Mouse (Mus musculus) liver, postnatal 0 days (tissue): ENCODE data around the gene Mpst. TPM values are rescaled to one million over a fixed set of nuclear protein-coding genes. Genes with fewer than 3 reads are reported as not detected.

Experiments
- ATAC-seq: fragments of 200-750 bp; cut with Nextera tagmentation; 2 replicates; pipeline ENCODE4 v1.8.0; 2017; ENCODE audit warnings: mild to moderate bottlenecking, moderate library complexity
- DNase-seq: peaks from one replicate; pipeline ENCODE4 v3.0.0-alpha.2; 2016
- H3K27ac ChIP-seq: fragments of 300-500 bp; sonication (generic); 2 replicates; pipeline ENCODE4 v1.5.1; 2014; ENCODE audit warnings: antibody characterized with exemption, moderate library complexity, mild to moderate bottlenecking, low read depth
- H3K27me3 ChIP-seq: fragments of 300-500 bp; sonication (generic); 2 replicates; pipeline ENCODE4 v1.6.1; 2014; ENCODE audit warnings: low read length, control low read depth, mixed read lengths; ENCODE audit not compliant: insufficient read depth
- H3K36me3 ChIP-seq: fragments of 300-500 bp; sonication (generic); replicated peaks from 2 replicates; pipeline ENCODE4 v1.6.1; 2014; ENCODE audit warnings: mild to moderate bottlenecking, control low read depth, low read length, moderate library complexity, mixed read lengths; ENCODE audit not compliant: insufficient read depth
- H3K4me1 ChIP-seq: fragments of 300-500 bp; sonication (generic); 2 replicates; pipeline ENCODE4 v1.6.1; 2014; ENCODE audit warnings: antibody characterized with exemption, mild to moderate bottlenecking, control low read depth; ENCODE audit not compliant: insufficient read depth
- H3K4me2 ChIP-seq: fragments of 300-500 bp; sonication (generic); 2 replicates; pipeline ENCODE4 v1.6.1; 2014; ENCODE audit warnings: low read depth, mild to moderate bottlenecking, low read length, moderate library complexity, mixed read lengths
- H3K4me3 ChIP-seq: fragments of 300-500 bp; sonication (generic); 2 replicates; pipeline ENCODE4 v1.5.1; 2014; ENCODE audit warnings: low read depth, low read length
- H3K9ac ChIP-seq: fragments of 300-500 bp; sonication (generic); replicated peaks from 2 replicates; pipeline ENCODE4 v1.6.1; 2014; ENCODE audit warnings: mild to moderate bottlenecking, moderate library complexity
- H3K9me3 ChIP-seq: fragments of 300-500 bp; sonication (generic); 2 replicates; pipeline ENCODE4 v1.6.1; 2016; ENCODE audit warnings: mild to moderate bottlenecking, control low read depth, low read length, mixed read lengths
- CTCF ChIP-seq: sonication (generic); IDR thresholded peaks from 2 replicates; pipeline ENCODE4 v1.5.1; 2016; ENCODE audit warnings: antibody characterized with exemption, low read depth
- EP300 ChIP-seq: IDR thresholded peaks from 2 replicates; pipeline ENCODE4 v1.6.1; 2016; ENCODE audit warnings: antibody characterized with exemption, low read depth, mild to moderate bottlenecking
- WGBS: fragments of 180-500 bp; shearing (Covaris S2); extraction: QIAGEN DNeasy Blood & Tissue Kit; methylation state at CpG from one replicate; pipeline ENCODE4 v1.1.7; 2014; ENCODE audit not compliant: insufficient replicate concordance; 5-methylcytosine and 5-hydroxymethylcytosine counted together
- polyA plus RNA-seq: library from polyadenylated mRNA; unstranded; fragments of >200 nt; fragmentation: Nextera tagmentation; extraction: Ambion mirVana; gene quantifications from 2 replicates; pipeline ENCODE4 v1.2.1, GENCODE M21; 2015

Gene Mpst
- polyA plus RNA-seq, 1 experiment from 2014 or later = 4.3 TPM

- Histone ChIP-seq H3K9ac (no peak overlapping the region), H3K4me3 (no peak overlapping the region), H3K27ac (no peak overlapping the region), H3K27me3 (no peaks in the 10 kb centered on the region), H3K4me2 (no peak overlapping the region), H3K36me3 (no peaks in the 10 kb centered on the region), H3K4me1 (peaks cover 18% of the 10 kb centered on the region; the same call in 1 of the 2 replicates), H3K9me3 (no peaks in the 10 kb centered on the region)
- no peak for TF ChIP-seq CTCF
- DNase-seq = no peak
- 64% methylated on average over 3 of the region's 3 CpGs for WGBS
- ATAC-seq = no peak
Measured at GRCm38 (mm10) chr15:78372796-78373195, 33.4 kb upstream of the Mpst start.

DNA sequence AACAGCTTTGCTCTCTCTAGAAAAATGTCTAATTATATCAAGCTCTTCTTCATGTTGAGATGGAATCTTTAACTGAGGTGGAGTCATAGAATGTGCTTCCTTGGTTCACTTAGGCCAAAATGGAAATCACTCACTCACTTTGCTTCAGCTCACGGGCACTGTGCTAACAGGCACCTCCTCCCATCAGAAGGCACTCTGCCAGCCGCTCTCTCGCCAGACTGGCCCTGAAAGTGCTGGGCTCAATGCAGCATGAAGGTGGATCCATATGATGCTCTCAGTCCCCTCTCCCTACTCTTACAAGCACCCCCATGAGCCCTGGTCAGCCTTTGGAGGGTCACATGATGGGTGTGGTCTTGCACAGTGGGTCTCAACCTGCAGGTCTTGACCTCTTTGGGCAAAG is 32.0 kb upstream of the Mpst start:
- H3K36me3 ChIP-seq = no peaks in the 10 kb centered on the region
- H3K27me3 ChIP-seq = no peaks in the 10 kb centered on the region
- WGBS = 74% methylated on average over 3 of the region's 3 CpGs
- no peak overlapping the region for H3K27ac ChIP-seq
- no peak overlapping the region for H3K9ac ChIP-seq
- H3K4me2 ChIP-seq = no peak overlapping the region
- TF ChIP-seq CTCF = no peak
- no peak for TF ChIP-seq EP300
- peaks cover 8% of the 10 kb centered on the region; the same call in 1 of the 2 replicates for H3K4me1 ChIP-seq
- DNase-seq = no peak
- H3K4me3 ChIP-seq = no peak overlapping the region
- no peak for ATAC-seq
- H3K9me3 ChIP-seq = no peaks in the 10 kb centered on the region

- DNase-seq (no peak), ATAC-seq (no peak)
- TF ChIP-seq CTCF (no peak), EP300 (no peak)
- Histone ChIP-seq H3K27me3 (no peaks in the 10 kb centered on the region), H3K4me2 (no peak overlapping the region), H3K27ac (no peak overlapping the region), H3K9ac (no peak overlapping the region), H3K9me3 (no peaks in the 10 kb centered on the region), H3K4me3 (no peak overlapping the region), H3K36me3 (no peaks in the 10 kb centered on the region), H3K4me1 (peaks cover 3% of the 10 kb centered on the region; the same call in 1 of the 2 replicates)
- WGBS = 82% methylated on average over 10 of the region's 10 CpGs
Measured at GRCm38 (mm10) chr15:78377859-78378258, 28.4 kb upstream of the Mpst start.

DNA sequence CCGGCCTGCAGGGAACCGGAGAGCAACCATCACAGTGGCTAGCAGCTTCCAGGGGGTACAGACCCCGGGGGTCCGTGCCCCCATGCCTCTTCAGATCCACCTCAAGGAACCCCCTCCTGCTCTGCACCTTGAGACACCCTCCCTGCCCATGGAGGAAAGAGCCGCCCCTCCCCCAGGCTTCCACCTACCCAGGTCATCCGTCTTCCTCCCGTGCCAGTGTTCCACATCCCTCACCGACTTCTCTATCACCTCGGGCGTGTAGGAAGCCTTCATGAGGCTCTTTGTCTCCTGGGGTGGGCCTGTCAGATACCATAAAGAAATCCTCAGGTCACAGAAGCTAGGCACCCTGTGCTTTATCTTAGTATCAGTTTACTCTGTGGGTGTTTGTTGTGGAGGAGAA is 27.7 kb upstream of the Mpst start:
- WGBS = 73% methylated on average over 10 of the region's 10 CpGs
- Histone ChIP-seq H3K4me1 (peaks cover 4% of the 10 kb centered on the region), H3K9me3 (no peaks in the 10 kb centered on the region), H3K9ac (no peak overlapping the region), H3K4me2 (no peak overlapping the region), H3K4me3 (no peak overlapping the region), H3K27ac (no peak overlapping the region), H3K27me3 (no peaks in the 10 kb centered on the region), H3K36me3 (no peaks in the 10 kb centered on the region)
- ATAC-seq (no peak), DNase-seq (no peak)
- TF ChIP-seq CTCF = no peak
- no peak for TF ChIP-seq EP300

GRCm38 (mm10) chr15:78380208-78380607 is 26.0 kb upstream of the Mpst start:
- 76% methylated on average over 2 of the region's 2 CpGs for WGBS
- no peaks in the 10 kb centered on the region for H3K27me3 ChIP-seq
- no peaks in the 10 kb centered on the region for H3K9me3 ChIP-seq
- DNase-seq (no peak), ATAC-seq (no peak)
- H3K36me3 ChIP-seq = no peaks in the 10 kb centered on the region
- no peak overlapping the region for H3K9ac ChIP-seq
- H3K27ac ChIP-seq = no peak overlapping the region
- H3K4me2 ChIP-seq = no peak overlapping the region
- H3K4me3 ChIP-seq = no peak overlapping the region
- TF ChIP-seq CTCF (no peak), EP300 (no peak)
- peaks cover 18% of the 10 kb centered on the region for H3K4me1 ChIP-seq

DNA sequence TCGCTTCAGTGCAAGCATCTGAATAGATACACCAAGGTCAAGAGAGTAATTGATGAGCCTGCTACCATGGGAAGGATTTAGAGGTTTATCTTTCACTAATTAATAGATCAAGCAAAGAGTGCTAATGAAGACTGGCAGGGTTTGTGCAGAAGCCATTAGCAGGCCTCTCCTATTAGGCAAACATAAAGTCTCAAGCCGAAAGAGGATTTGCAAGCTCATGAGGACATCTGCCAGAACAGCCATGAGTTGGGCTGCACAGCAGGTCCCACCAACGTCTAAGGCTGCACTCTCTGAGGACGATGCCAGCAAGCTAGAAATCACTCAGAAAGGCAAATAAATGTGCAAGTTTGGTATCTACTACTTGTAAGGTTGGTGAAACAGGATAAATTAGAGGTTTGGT is 25.5 kb upstream of the Mpst start:
- no peak for TF ChIP-seq EP300
- no peak for TF ChIP-seq CTCF
- H3K4me3 ChIP-seq = no peak overlapping the region
- H3K36me3 ChIP-seq = no peaks in the 10 kb centered on the region
- ATAC-seq = no peak
- no peak overlapping the region for H3K4me2 ChIP-seq
- H3K27me3 ChIP-seq = no peaks in the 10 kb centered on the region
- WGBS = 77% methylated on average over 4 of the region's 4 CpGs
- no peak for DNase-seq
- no peak overlapping the region for H3K9ac ChIP-seq
- peaks cover 20% of the 10 kb centered on the region for H3K4me1 ChIP-seq
- H3K9me3 ChIP-seq = no peaks in the 10 kb centered on the region
- H3K27ac ChIP-seq = no peak overlapping the region

DNA sequence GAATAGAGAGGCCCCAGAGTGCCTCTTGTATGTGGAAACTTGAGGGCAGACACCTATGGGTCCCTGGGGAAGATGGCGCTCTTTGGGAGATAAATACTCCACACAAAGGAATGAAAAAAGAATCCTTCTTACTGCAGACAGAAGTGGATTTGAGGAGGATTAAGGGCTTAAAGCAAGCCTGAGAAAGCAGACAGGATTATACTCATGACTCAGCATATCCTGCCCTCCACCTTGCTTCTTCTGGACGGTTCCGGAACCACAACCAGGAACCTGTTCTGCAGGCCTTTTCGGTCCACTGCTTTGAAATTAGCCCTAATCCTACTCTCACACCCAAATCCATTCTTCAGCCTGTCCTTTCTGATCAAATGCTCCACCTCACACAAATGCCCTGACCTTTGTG is 24.1 kb upstream of the Mpst start:
- H3K27ac ChIP-seq = no peak overlapping the region
- WGBS = 81% methylated on average over 4 of the region's 4 CpGs
- H3K4me2 ChIP-seq = no peak overlapping the region
- H3K4me1 ChIP-seq = peaks cover 20% of the 10 kb centered on the region
- H3K27me3 ChIP-seq = no peaks in the 10 kb centered on the region
- H3K9me3 ChIP-seq = no peaks in the 10 kb centered on the region
- no peak for ATAC-seq
- no peak overlapping the region for H3K9ac ChIP-seq
- DNase-seq = no peak
- H3K36me3 ChIP-seq = no peaks in the 10 kb centered on the region
- TF ChIP-seq EP300 = no peak
- no peak for TF ChIP-seq CTCF
- H3K4me3 ChIP-seq = no peak overlapping the region
